Mouse (Mus musculus) kidney, postnatal 25 days (tissue): Measurements from ENCODE around the gene Fcrl1.
A peak's percentile ranks its signal among the peaks of the same experiment; 100 is the strongest.

Experiments used
- DNase-seq, 2 experiments: peaks; one replicate each; pipeline ENCODE4 v3.0.0; 2021; ENCODE audit warnings: mixed read lengths in 2 of 2

Gene Fcrl1

GRCm38 (mm10) chr3:87411150-87411549 is 35.0 kb downstream of the Fcrl1 start:
- peak; percentile 27 to 56 for DNase-seq

- no peak for DNase-seq
Measured at GRCm38 (mm10) chr3:87420645-87421044, 44.5 kb downstream of the Fcrl1 start.

DNA sequence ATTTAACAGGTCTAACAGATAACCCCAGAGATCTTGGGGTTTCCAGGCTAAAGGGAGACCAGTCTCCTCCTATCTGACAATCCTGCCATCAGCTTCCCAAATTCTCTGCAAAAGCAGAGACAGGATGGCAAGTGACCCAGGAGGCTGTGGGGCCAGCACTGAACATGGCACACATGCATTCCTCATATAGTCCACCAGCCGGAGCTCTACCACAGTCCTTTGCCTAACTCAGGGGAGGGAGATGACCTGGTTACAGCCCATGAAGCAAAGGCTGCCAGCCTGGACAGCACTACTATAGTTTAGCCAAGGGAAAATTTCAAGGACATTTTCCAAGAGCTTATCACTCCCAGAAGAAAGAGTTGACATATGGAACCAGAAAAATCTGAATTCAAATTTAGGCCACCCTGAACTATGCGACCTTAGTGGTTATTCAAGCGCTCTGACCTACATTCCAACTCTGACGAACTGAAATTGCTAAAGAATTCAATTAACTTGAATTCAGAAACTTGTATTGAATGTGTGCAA is 46.3 kb downstream of the Fcrl1 start:
- no peak for DNase-seq

DNA sequence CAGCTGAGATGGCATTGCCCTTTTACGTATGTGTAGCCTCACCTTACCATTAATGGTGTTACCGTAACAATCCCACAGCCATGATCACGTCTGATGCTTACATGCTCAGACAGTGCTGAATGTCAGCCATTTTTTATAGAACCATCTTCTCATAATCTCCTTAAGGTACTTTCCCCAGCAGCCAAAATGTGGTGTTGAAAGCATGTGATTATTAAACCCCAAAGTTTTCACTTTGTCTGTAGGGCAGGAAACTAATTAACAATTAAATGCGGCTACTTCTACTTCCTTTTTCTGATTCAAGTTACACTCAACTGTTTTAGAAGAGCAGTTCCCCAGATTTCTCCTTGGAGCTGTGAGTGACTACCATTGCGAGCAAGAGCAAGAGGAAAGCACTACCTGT is 59.3 kb downstream of the Fcrl1 start, which contains the start of gene Fcrl5:
Gene Fcrl5, plus strand, starts transcription at position 295 of the 400 bp plus-strand sequence.
- no peak for DNase-seq

GRCm38 (mm10) chr3:87440586-87440985 is 64.4 kb downstream of the Fcrl1 start:
- no peak for DNase-seq

GRCm38 (mm10) chr3:87443968-87444367 is 67.8 kb downstream of the Fcrl1 start:
- DNase-seq, result no peak
